22 mouse cellular contexts compared by ENCODE assay signal in the genomic region with DNA sequence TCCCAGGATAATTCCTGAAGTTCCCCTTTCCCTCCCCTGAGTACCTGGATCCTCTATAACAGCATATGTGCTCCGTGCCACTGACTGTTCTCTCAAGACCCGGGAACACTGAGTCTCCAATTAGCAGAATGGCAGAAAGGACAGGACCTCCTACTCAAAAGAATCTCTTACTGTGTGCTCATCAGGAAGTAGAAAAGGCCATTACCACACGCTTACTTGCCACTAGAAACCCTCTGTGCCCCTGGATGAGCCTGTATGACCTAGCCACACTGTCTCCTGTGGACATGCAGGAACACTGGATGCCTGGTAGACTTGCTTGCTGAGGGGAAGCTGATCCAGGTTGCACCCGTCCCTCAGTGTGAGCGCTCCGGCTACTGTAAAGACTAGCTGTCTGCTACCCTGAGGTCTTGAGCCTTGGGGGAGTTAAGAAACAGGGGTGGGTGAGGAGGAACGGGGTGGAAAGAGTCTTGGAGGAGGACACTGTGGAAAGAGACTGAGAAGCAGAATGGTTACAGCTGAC.
DNase-seq lines count a peak whose midpoint lies in the region; ATAC-seq and TF ChIP-seq lines count a peak whose summit lies in the region.
"Had no signal": no experiment of that assay in that cellular context is flagged by ENCODE, and none has a peak within 500 bp of the region (broad histone marks: within the 10 kb centered on the region; RNA-seq: fewer than 3 reads in every experiment).

No protein-coding gene starts in this region.

- H3K9me3 ChIP-seq in forebrain, embryonic 10.5 days, result 0 out of 2 replicates have a peak, but pooled peaks cover 4% of the 10 kb centered on the region
- no peaks in the 10 kb centered on the region for H3K9me3 ChIP-seq in forebrain, embryonic 15.5 days
- H3K9me3 ChIP-seq in ES-E14 (ENCODE audit: control insufficient read depth, insufficient read depth, low read depth, low read length), result no peaks in the 10 kb centered on the region
- no peaks in the 10 kb centered on the region for H3K9me3 ChIP-seq in intestine, postnatal 0 days (ENCODE audit: control insufficient read depth)
- H3K9me3 ChIP-seq in stomach, postnatal 0 days (ENCODE audit: control insufficient read depth, low read length), result no peaks in the 10 kb centered on the region
- H3K9me3 ChIP-seq: embryonic facial prominence, embryonic 12.5 days; liver, embryonic 15.5 days; lung, embryonic 15.5 days; midbrain, embryonic 15.5 days had no signal

- no peak for TF ChIP-seq CTCF in intestine, postnatal 0 days (IDR thresholded peaks at IDR 0.05; ENCODE audit: low read depth)
- TF ChIP-seq CTCF in stomach, postnatal 0 days (IDR thresholded peaks at IDR 0.05; ENCODE audit: low read depth), result no peak

- no peak overlapping the region for H3K4me2 ChIP-seq in forebrain, embryonic 15.5 days (replicated peaks)
- H3K4me2 ChIP-seq in intestine, postnatal 0 days (replicated peaks; ENCODE audit: low read depth), result no peak overlapping the region; the same call in 1 of the 2 replicates
- no peak overlapping the region for H3K4me2 ChIP-seq in stomach, postnatal 0 days (replicated peaks; ENCODE audit: low read depth)
- H3K4me2 ChIP-seq: embryonic facial prominence, embryonic 12.5 days; forebrain, embryonic 12.5 days; liver, embryonic 15.5 days; lung, embryonic 15.5 days; midbrain, embryonic 15.5 days; neural tube, embryonic 13.5 days had no signal

- WGBS in forebrain, embryonic 10.5 days, result 79% methylated on average over 7 of the region's 7 CpGs
- 69% methylated on average over 7 of the region's 7 CpGs for WGBS in forebrain, embryonic 15.5 days
- WGBS in intestine, postnatal 0 days, result 63% methylated on average over 7 of the region's 7 CpGs
- 61% methylated on average over 7 of the region's 7 CpGs for WGBS in stomach, postnatal 0 days

- H3K4me3 ChIP-seq in forebrain, embryonic 10.5 days, result no peak overlapping the region
- no peak overlapping the region for H3K4me3 ChIP-seq in forebrain, embryonic 15.5 days
- peak overlapping the region; percentile 11 to 24; a peak in 2 of 4 replicates for H3K4me3 ChIP-seq in ES-E14 (ENCODE audit: insufficient read depth in 1 of 2, low read depth in 1 of 2, low read length in 2 of 2, poor library complexity in 1 of 2, severe bottlenecking in 1 of 2)
- no peak overlapping the region for H3K4me3 ChIP-seq in intestine, postnatal 0 days (ENCODE audit: low read depth, low read length)
- no peak overlapping the region for H3K4me3 ChIP-seq in stomach, postnatal 0 days (ENCODE audit: low read depth, low read length)
- H3K4me3 ChIP-seq: embryonic facial prominence, embryonic 12.5 days; forebrain, embryonic 12.5 days; liver, embryonic 15.5 days; lung, embryonic 15.5 days; midbrain, embryonic 15.5 days; myocyte; neural tube, embryonic 13.5 days had no signal

- TF ChIP-seq EP300 in stomach, postnatal 0 days (optimal IDR thresholded peaks at IDR 0.05), result no peak

- in situ Hi-C loops in ES-E14 (cut with MboI; ENCODE audit: low sequenced_read_pairs in 2 of 2, unreplicated experiment in 2 of 2), result no loop called here

- peaks cover 32% of the 10 kb centered on the region for H3K4me1 ChIP-seq in forebrain, embryonic 10.5 days
- H3K4me1 ChIP-seq in forebrain, embryonic 15.5 days, result peaks cover 12% of the 10 kb centered on the region
- H3K4me1 ChIP-seq in ES-E14 (ENCODE audit: control insufficient read depth in 2 of 2, insufficient read depth in 2 of 2, low read length in 2 of 2, poor library complexity in 1 of 2), result peaks cover 5 to 10% of the 10 kb centered on the region in 2 experiments; a peak in 3 of 4 replicates
- H3K4me1 ChIP-seq in intestine, postnatal 0 days (replicated peaks; ENCODE audit: control insufficient read depth, insufficient read depth, low read length), result peaks cover 17% of the 10 kb centered on the region
- H3K4me1 ChIP-seq in stomach, postnatal 0 days (replicated peaks; ENCODE audit: control insufficient read depth, insufficient read depth), result peaks cover 2% of the 10 kb centered on the region; the same call in 1 of the 2 replicates

- H3K9ac ChIP-seq in forebrain, embryonic 15.5 days (replicated peaks), result no peak overlapping the region
- H3K9ac ChIP-seq in ES-E14 (ENCODE audit: insufficient read depth, low read depth, low read length, poor library complexity, severe bottlenecking), result no peak overlapping the region; the same call in 1 of the 2 replicates
- H3K9ac ChIP-seq in intestine, postnatal 0 days (ENCODE audit: low read depth, low read length), result no peak overlapping the region
- H3K9ac ChIP-seq in stomach, postnatal 0 days (ENCODE audit: low read length), result no peak overlapping the region
- H3K9ac ChIP-seq: embryonic facial prominence, embryonic 12.5 days; forebrain, embryonic 12.5 days; liver, embryonic 15.5 days; lung, embryonic 15.5 days; midbrain, embryonic 15.5 days; neural tube, embryonic 13.5 days had no signal

- peak overlapping the region; percentile 40; the same call in 1 of the 2 replicates for H3K27ac ChIP-seq in forebrain, embryonic 10.5 days
- H3K27ac ChIP-seq in forebrain, embryonic 15.5 days (replicated peaks), result no peak overlapping the region
- no peak overlapping the region for H3K27ac ChIP-seq in ES-E14 (ENCODE audit: insufficient read depth, low read depth, low read length, poor library complexity, severe bottlenecking)
- peak overlapping the region; percentile 50 for H3K27ac ChIP-seq in intestine, postnatal 0 days (ENCODE audit: low read depth, low read length)
- peak overlapping the region; percentile 45 for H3K27ac ChIP-seq in stomach, postnatal 0 days (replicated peaks)
- H3K27ac ChIP-seq: embryonic facial prominence, embryonic 12.5 days; forebrain, embryonic 12.5 days; hindbrain, postnatal 0 days; kidney, postnatal 0 days; liver, embryonic 15.5 days; lung, embryonic 15.5 days; midbrain, embryonic 15.5 days; neural tube, embryonic 13.5 days had no signal

- no peak for ATAC-seq in forebrain, embryonic 15.5 days (replicated peaks)
- ATAC-seq in intestine, postnatal 0 days, result no peak
- ATAC-seq in stomach, postnatal 0 days (ENCODE audit: low FRiP score, low TSS enrichment), result no peak
- ATAC-seq: hindbrain, postnatal 0 days; midbrain, embryonic 15.5 days had no signal

- H3K36me3 ChIP-seq in forebrain, embryonic 10.5 days (replicated peaks), result no peaks in the 10 kb centered on the region
- H3K36me3 ChIP-seq in forebrain, embryonic 15.5 days, result no peaks in the 10 kb centered on the region
- H3K36me3 ChIP-seq in ES-E14 (ENCODE audit: control insufficient read depth, insufficient read depth, low read length, poor library complexity, severe bottlenecking), result no peaks in the 10 kb centered on the region
- no peaks in the 10 kb centered on the region for H3K36me3 ChIP-seq in intestine, postnatal 0 days (ENCODE audit: control insufficient read depth, insufficient read depth)
- H3K36me3 ChIP-seq in stomach, postnatal 0 days (ENCODE audit: control insufficient read depth, insufficient read depth, low read length), result no peaks in the 10 kb centered on the region
- H3K36me3 ChIP-seq: embryonic facial prominence, embryonic 12.5 days; forebrain, embryonic 12.5 days; liver, embryonic 15.5 days; lung, embryonic 15.5 days; midbrain, embryonic 15.5 days; neural tube, embryonic 13.5 days had no signal

- peaks cover 51% of the 10 kb centered on the region for H3K27me3 ChIP-seq in forebrain, embryonic 10.5 days (ENCODE audit: poor library complexity, severe bottlenecking)
- H3K27me3 ChIP-seq in forebrain, embryonic 15.5 days, result no peaks in the 10 kb centered on the region
- H3K27me3 ChIP-seq in intestine, postnatal 0 days (replicated peaks; ENCODE audit: control insufficient read depth, insufficient read depth, low read length), result no peaks in the 10 kb centered on the region
- H3K27me3 ChIP-seq in stomach, postnatal 0 days (ENCODE audit: control insufficient read depth, insufficient read depth, low read length), result no peaks in the 10 kb centered on the region
- H3K27me3 ChIP-seq: lung, embryonic 15.5 days; midbrain, embryonic 15.5 days; neural tube, embryonic 13.5 days had no signal

- no peak for DNase-seq in forebrain, embryonic 10.5 days (ENCODE audit: extremely low spot score, low spot score)
- DNase-seq in ES-E14 (ENCODE audit: low read depth, low spot score), result no peak
- DNase-seq in stomach, postnatal 0 days (ENCODE audit: low spot score), result no peak
- no peak for DNase-seq in ovary, postnatal 10 days (ENCODE audit: low spot score)
- DNase-seq in cerebellum, adult 9-10 months, result no peak
- DNase-seq: adrenal gland, postnatal 14 days; cerebellum, postnatal 10 days; kidney, adult 2 months; left cerebral cortex, postnatal 4 days; liver; lung, postnatal 36 days had no signal

TF ChIP-seq in ES-E14, 5 proteins besides CTCF, POLR2A, EP300 and RAD21:
- TF ChIP-seq HCFC1 (IDR thresholded peaks at IDR 0.05; ENCODE audit: borderline replicate concordance, insufficient read depth, low read length) (peak; percentile 38; the same call in 1 of the 2 replicates), MAFK (IDR thresholded peaks at IDR 0.05; ENCODE audit: insufficient read depth, low read depth, low read length) (no peak)

Comparison
In these comparisons a context has a peak if more than half of its experiments do, and no peak if none do; other contexts are left out.
1. H3K27ac ChIP-seq: peak in forebrain, embryonic 10.5 days (single experiment), intestine, postnatal 0 days (single experiment) and stomach, postnatal 0 days (single experiment); none in forebrain, embryonic 15.5 days (single experiment) and ES-E14 (single experiment).
2. H3K4me3 ChIP-seq: peak in ES-E14 (2 of 2); none in forebrain, embryonic 10.5 days (single experiment), forebrain, embryonic 15.5 days (single experiment), intestine, postnatal 0 days (single experiment) and stomach, postnatal 0 days (single experiment).